Mouse (Mus musculus): ENCODE results near the gene Plaur. TPM values are rescaled to one million over a fixed set of nuclear protein-coding genes. Genes with fewer than 3 reads are reported as not detected.

The Plaur gene
- total RNA-seq, 4 experiments from 2014 or later, result 1.7 to 9.2 (median 2.6) TPM

DNA sequence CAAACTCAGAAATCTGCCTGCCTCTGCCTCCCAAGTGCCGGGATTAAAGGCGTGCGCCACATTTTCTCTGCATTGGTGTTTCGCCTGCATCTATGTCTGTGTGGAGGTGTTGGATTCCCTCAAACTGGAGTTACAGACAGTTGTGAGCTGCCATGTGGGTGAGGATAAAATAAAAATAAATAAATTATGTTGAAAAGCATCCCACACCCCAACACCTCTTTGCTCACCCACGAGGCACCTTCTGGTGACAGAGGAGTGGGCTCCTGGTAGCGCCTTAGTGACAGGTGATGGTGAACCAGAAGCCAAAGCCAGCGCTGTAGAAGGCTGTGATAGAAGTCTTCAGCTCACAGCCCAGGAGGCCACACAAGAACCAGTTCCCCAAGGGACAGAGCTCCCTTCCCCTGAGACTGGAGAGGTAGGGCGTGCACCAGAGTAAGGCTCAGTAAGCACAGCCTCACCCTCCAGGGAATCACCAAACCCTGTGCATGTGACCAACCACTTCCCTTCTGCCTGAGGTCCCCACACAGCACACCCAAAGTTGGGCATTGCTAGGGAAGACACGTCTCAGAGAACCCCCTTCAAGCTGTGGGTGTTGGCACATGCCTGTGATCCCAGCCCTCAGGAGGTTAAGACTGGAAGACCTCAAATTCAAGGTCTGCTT lies 16.9 kb upstream of the Plaur start:
- no peak for DNase-seq (ENCODE audit: low spot score)

DNA sequence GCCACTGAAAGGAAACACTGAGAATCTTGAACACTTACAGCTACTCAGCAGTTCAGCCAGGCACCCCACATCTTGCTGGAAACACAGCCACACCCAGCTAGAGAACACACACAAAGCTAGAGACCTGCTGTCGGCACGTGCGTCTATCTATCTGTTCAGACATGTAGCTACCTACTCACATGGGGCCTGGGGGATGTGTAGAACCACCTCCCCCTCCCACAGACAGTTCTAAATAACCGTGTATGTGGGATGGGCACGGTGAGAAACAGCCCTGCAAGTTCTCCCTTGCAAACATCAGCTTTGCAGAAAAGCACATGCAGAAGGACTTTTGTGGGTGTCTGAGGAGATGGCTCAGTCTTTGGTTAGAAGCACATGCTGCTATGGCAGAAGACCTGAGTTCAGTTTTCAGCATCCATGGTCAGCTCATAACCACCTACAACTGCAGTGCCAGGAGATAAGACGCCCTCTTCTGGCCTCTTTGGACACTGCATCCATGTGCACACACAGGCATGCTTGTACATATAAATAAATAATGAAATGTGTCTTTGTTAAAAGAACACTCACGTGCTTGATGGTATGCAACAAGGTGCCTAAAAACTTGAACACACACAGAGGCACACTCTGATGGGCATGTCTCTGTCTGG lies 15.5 kb upstream of the Plaur start:
- DNase-seq (ENCODE audit: low spot score), result no peak

DNA sequence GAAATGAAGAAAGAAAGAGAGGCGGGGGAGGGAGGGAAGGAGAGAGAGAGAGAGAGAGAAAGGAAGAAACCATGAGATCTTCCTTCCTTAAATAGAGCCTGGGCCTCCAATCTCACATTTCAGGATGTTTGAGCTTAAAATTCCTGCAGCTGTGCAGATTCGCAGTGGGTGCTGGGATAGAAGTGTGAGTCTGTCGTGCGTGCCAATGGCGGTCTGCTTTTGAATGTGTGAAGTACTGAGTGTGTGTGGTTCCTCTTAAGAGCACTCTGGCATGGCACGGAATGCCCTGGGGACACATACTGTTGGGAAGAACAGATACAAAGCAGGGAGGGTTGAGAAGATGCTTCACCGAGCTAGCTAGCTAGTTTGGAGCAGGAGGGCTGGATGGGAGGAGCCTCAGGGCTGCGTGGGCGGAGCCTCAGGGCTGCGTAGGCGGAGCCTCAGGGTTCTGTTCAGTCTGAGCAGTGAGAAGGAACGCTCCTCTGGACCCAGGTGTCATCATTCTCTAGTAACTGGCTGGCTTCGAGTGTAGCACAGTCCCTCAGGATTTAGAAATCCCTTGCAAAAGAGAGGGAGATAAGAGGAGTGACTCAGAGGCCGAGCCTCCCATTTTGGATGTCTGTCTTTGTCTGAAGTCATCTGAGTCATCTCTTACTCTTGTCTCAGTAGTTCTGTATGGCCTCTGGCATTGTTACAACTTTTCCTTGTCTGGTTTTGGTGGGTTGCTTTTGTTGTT lies 13.3 kb upstream of the Plaur start:
- DNase-seq (ENCODE audit: low spot score), result no peak

DNA sequence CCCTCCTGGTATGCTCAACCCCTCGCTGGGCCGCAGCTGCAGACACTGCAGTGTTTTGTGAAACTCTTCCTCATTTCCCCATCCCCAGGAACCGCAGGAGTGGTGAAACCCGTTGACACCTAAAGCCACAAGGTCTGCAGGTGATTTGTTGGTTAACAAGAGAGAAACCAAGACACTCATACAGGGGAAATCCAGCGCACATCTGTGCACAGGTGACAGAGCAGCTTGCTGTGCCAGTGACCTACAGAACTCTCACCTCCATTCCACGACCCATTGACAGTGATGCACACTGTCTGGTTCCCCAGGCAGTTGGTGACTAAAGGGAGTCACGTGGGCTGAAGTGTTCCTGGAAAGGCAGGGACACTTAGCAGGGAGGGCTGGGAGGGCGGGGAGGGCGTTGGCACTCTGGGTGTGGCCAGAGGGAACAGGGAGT lies 11.7 kb upstream of the Plaur start:
- no peak for DNase-seq (ENCODE audit: low spot score)

DNA sequence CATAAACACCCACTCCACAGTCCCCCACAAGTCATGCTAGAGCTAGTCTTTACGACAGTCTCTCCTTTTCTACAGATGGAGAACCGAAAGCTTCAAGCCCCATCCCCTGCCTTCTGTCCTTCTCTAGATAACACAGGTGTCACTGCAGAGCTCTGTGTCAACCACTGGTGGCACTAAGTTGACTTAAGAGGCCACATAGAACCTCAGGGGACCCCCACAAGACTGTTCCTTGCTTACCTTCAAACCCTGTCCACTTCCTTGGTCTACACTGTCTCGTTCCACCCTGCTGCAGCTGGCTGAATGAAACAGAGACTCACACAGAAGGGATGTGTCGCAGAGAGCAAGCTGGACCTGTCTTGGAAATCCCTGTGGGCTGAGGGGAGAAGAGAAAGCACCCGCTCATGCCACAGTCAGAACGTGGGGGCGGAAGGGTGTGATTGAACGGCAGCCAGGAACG lies 10.4 kb upstream of the Plaur start, which contains the start of gene Irgc1:
Gene Irgc1 (minus strand): TSS at position 443 of the 457 bp plus-strand sequence.
- DNase-seq (ENCODE audit: low spot score), result no peak

DNA sequence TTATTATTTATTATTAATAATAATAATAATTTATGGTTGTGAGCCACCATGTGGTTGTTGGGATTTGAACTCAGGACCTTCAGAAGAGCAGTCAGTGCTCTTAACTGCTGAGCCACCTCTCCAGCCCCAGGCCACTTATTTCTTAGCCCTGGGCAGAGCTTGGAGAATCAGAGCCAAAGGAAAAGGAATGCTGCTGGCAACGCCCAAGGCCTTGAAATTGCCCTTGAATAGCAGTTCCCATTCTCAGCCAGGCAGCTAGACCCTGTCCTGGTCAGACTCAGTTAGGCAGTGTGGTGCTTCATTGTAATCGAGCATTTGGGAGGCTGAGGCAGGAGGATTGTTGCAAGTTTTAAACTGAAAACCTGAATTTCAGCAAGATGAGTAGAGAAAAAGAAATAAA lies 8.1 kb upstream of the Plaur start:
- DNase-seq (ENCODE audit: low spot score), result no peak

DNA sequence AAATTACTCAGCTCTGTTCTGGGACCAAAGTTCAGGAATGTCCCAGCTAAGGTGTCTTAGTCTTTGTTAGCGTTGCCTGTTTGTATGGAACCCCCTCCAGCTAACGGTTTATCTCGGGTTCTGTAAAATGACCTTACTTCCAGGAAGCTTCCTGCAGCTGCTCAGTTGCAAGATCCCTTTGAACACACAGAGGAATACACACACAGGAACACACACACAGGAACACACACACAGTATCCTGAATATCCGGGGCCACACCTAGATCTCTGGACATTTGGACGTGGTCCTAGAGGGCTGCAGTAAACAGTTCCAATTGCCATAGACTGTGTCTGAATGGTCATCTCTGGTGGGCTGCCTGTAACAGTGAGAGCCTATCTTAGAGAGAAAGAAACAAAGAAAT lies 6.6 kb upstream of the Plaur start:
- DNase-seq (ENCODE audit: low spot score), result peak; percentile 63

DNA sequence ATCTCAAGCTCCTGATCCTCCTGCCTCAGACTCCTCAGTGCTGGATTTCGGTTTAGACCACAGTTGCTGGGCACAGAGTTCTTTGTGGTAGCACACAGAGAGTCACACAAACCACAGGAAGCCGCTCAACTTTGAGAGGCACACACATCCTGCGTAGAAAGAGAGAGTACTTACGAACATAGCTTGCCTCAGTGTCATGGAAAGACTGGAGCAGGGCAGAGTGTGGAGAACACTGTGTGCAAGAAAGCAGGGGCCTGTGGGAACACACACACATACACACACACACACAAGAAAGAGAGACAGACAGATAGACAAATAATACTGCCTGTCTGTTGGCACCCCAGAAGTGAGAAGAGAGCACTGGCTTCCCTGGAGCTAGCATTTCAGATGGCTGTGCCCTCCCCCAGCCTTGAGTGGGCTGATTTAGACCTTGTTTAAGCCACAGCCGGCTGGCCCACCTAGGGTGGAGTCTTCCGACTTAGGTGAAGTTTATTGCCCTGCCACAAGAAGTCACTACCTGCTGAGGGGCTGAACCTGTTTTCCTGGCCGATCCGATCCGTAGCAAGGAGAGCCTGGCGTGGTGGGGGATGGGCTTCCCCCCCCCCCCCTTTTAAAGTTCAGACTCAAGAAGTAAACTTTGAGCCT lies 4.4 kb upstream of the Plaur start:
- no peak for DNase-seq (ENCODE audit: low spot score)

DNA sequence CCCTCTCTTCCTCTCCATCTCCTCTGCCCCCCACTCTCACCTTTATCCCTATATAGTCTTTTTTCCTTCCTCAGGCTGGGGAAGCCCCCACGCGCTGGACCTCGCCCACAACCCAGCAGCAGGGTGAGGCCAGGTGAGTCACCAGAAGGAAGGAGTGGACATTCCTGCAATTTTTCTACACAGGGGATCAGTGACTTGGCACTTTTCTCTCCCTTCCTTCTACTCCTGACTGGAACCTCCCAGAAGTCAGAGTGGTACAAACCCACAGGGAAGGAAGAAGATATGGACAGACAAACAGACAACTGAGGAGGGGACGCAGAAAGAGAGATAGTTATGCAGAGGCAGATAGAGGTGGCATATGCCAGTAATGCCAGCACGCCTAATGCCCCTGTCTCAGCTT lies 2.8 kb upstream of the Plaur start:
- DNase-seq (ENCODE audit: low spot score), result no peak

DNA sequence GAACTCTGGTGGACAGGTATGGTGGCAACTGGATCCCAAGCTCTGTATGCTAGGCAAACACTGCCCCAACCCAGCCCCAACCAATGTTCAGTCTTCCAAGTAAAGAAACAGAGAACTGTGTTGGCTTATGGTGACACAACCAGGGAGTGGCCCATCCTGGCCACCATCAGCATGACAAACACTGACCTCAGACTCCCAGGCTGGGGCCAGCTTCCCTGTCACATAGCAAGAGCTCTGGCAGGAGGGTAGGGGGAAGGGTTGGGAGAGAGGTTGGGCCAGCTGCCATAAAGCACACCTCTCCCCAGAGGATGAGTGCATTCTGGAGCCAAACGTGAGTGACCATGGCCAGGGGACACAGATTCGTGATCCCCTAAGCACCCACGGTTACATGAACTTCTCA lies 2.4 kb upstream of the Plaur start:
- DNase-seq (ENCODE audit: low spot score), result no peak

DNA sequence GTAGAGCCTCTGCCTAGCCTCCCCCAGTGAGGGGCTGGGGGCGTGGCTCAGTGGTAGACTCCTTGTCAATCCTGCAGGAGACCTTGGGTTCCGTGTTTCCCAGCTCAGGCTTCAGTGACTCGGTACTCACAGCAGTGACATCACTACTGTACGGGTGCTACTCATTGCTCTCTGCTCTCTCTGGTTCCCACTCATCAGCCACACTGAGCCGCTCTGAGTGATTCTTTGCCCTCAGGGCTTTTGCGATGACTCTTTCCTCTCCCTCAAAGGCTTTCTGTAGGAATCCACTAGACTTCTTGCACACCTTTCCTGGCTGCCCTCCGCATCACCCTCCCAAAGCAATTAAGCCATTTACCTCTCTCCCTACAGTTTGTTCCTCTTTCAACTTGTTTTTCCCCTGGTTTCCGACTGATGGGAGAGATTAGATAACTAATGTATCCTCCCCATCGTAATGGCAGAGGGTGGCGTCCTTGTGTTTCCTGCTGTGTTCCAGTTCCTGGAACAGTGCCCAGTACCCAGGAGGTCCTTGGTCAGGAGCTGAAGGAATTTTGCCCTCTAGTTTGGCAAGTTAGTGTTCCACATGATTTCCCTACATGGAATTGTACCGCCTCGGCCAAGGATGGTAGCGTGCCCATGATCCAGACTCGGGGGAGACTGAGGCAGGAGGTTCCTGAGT lies 770 bp upstream of the Plaur start:
- peak; percentile 36 for DNase-seq (ENCODE audit: low spot score)

DNA sequence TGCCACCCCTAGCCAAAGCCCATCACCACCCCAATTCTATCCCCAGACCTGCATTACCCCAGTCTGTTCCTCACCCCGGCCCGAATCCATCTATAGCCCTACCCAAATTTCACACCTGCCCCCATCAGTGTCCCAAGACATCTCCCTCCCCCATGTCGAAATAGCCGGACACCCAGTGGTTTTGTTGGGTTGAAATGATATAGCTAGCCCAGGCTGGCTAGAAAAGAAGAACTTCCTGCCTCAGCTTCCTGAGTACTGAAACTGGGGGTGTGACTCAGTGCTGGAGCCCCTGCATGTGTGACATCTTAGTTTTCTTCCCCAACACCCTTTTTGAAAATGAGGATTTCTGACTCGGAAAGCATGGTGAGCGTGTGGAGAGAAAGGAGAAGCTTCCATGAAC lies 4.6 kb downstream of the Plaur start:
- no peak for DNase-seq (ENCODE audit: low spot score)

DNA sequence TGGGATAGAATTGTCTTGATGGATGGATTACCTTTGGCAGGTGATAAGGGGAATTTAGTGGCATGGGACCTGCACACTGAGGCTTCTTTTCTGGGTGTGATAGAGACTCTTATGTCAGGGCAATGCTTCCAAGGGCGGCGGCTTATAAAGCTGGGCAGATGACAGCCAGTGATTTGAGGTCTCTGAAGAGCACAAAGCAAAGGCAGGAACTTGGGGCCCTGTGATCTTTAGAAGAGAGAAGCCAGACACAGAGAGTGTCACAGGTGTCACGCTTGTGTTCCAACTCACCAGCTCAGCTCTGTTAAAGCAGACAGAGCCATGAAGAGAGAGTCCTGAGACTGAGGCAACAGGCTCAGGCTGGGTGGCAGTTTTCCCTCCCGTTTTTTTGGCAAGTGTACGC lies 5.6 kb downstream of the Plaur start:
- no peak for DNase-seq (ENCODE audit: low spot score)

DNA sequence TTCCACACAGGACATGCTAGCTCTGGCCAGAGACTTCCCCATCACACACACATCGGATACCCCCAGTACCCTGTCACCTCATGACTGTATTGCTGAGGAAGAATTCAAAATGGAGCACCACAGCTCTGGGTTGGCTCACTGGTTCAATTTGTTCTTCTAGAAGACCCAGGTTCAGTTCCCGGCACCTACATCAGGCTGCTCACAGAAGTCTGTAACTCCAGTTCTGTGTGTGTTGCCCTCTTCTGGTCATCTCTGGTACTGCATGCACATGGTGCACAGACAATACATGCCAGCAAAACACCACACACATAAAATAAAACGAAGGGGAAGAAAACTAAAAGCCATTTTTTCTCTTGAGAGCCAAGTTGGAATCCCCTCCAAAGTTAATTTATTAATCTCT lies 6.8 kb downstream of the Plaur start:
- no peak for DNase-seq (ENCODE audit: low spot score)

DNA sequence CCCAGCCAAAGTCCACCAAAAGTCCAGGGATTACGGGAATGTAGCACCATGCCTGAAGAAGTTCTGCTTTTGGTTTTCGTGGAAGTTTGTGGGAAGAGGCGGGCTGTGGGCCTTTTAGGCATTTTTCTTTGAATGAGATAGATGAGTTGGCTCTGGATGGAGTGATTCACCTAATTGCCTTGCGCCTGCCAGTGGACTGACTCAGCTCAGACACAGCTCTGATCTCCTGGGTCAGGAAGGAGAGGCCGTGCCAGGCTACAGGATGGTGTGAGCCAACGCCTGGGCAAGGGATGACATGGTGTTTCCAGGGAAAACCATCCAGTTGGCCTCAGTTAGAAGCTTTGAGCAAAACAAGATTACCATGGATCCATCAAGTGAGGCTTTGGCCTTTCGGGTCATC lies 8.1 kb downstream of the Plaur start:
- no peak for DNase-seq (ENCODE audit: low spot score)

DNA sequence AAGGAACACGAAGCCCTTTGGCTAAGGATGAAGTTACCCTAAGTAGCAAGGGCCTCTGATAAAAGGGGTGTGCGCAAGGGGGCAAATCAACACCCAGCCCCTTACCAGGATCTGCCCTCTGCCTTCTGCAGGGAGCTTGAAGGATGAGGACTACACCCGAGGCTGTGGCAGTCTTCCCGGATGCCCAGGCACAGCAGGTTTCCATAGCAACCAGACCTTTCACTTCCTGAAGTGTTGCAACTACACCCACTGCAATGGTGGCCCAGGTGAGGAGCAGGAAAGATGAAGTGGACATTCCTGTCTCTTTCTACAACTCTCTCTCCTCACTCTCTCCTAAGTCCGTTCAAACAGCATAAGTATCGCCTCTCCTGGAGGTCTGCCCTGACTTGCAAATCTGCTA lies 10.2 kb downstream of the Plaur start:
- no peak for DNase-seq (ENCODE audit: low spot score)

DNA sequence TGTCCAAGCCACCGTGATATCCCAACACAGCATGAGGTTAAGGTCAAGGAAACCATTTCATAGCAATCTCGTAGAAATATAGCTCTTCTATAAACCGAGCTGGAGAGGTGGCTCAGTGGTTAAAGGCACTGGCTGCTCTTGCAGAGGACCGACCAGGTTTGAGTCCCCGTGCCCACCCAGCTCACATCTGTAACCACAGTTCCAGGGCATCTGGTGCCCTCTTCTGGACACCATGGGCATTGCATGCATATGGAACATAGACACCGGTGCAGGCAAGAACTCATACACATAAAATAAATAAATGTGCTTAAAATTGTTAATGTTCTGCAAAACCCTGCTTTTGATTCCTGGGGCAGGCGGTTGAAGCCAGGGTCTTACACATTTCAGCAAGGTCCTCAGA lies 10.7 kb downstream of the Plaur start:
- no peak for DNase-seq (ENCODE audit: low spot score)

DNA sequence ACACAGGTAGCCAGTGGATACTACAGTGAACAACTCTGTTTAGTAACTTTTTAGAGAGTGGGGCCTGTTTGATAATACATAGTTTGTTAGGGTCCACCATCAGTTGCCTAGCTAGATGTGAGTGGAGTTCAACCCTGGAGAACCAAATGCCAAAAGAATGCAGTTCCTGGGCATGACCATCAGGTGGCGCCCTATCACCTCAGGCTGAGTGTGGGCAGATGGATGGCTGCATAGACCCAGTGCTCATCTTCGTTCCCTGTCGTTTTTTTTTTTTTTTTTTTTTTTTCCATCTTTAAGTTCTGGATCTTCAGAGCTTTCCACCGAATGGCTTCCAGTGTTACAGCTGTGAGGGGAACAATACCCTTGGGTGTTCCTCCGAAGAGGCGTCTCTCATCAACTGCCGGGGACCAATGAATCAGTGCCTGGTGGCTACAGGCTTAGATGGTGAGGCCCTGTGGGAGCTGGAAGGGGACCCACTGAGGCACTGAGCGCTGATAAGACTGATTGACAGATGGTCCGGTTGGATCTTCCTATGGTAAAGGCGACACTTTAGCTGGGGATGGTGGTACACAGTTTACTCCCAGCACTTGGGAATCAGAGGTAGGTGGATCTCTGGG lies 11.7 kb downstream of the Plaur start:
- DNase-seq (ENCODE audit: low spot score), result peak; percentile 57

DNA sequence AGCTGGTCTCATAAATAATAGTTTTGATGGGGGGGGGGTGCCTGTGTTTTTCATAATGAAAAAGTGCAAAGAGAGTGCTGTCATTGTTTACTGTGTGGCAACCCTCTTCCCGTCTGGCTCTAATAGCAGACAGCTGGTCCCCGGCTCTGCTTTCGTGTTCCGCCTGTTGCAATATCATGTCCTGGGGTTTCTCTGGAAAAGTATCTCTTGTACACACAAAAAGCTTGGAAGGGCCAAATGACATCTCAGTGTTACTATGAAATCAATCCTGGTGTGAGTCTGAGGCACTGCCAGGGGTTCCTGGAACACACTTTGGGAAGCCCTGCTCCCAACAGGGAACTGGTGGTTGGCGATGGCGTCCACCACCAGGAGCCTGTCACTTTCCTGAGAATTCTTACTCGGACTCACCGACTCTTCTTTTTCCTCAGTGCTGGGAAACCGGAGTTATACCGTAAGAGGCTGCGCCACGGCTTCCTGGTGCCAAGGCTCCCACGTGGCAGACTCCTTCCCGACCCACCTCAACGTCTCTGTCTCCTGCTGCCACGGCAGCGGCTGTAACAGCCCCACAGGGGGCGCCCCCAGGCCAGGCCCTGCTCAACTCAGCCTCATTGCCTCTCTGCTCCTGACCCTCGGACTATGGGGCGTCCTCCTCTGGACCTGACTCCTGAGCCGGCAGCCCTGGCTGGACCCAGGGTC lies 12.7 kb downstream of the Plaur start:
- DNase-seq (ENCODE audit: low spot score), result no peak

DNA sequence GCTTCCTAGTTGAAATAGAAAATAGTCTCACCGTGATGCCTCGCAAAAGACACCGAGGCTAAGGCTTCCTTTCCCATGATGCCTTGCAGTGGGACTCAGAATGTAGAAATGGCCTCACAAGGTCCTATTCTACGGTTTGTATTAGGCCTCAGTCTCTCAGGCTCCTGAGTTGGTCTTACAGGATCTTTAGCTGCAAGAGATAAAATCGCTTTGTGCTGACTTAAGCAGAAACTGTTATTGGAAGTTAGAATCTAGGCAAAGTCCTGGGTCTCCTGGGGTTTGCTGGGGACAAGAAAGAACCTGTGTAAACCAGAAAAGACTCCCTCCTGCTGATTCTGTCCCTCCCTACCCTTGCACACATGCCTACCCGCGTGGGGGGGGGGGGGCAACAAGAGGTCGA lies 14.1 kb downstream of the Plaur start:
- DNase-seq (ENCODE audit: low spot score), result no peak

DNA sequence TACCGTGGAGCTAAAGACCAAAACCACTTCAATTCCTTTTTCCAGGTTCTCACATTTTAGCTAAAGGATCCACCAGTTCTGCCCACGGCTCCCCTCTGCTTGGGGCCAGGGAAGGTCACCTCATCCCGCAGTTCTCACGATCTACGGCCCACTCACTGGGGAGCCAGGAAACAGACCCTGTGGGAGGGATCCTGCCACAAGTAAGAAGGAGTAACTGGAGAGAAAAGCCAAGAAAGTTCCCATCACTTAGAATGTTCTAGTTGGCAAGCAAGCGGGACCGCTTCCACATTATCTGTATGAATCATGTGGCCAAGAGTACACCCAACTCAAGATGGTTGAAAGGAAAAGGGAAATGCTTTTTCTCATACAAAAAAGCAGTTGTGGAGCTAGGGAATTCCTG lies 14.6 kb downstream of the Plaur start:
- DNase-seq (ENCODE audit: low spot score), result no peak

All from heart, adult 8-10 months (tissue).